Mouse (Mus musculus): ENCODE results near the gene Tmem243.

The Tmem243 gene

GRCm38 (mm10) chr5:9173295-9173694, 72.8 kb downstream of the Tmem243 start:
- no peak for DNase-seq (ENCODE audit: low read depth, low spot score)

GRCm38 (mm10) chr5:9186467-9186866, 86.0 kb downstream of the Tmem243 start:
- no peak for DNase-seq (ENCODE audit: low read depth, low spot score)

Measured in retina, postnatal 7 days (tissue).